Mouse (Mus musculus) heart, embryonic 13.5 days (tissue): Measurements from ENCODE around the gene Dennd4a. TPM values are rescaled to one million over a fixed set of nuclear protein-coding genes. Genes with fewer than 3 reads are reported as not detected.
"Not testable (repeated sequence)": the region's sequence is repeated elsewhere in the genome, so short reads cannot be mapped to it uniquely, and the experiment has no call there.

Experiments used
- ATAC-seq: fragments of 200-750 bp; cut with Nextera tagmentation; 2 replicates; pipeline ENCODE4 v1.8.0; 2017; ENCODE audit warnings: moderate TSS enrichment; ENCODE audit not compliant: insufficient number of reproducible peaks, low FRiP score, low TSS enrichment; ENCODE audit errors: extremely low read depth
- H3K27ac ChIP-seq: fragments of 300-500 bp; sonication (generic); replicated peaks from 2 replicates; pipeline ENCODE4 v1.5.1; 2015; ENCODE audit warnings: moderate library complexity, mild to moderate bottlenecking, inconsistent platforms
- H3K27me3 ChIP-seq: fragments of 300-500 bp; sonication (generic); replicated peaks from 2 replicates; pipeline ENCODE4 v1.6.1; 2015; ENCODE audit warnings: mild to moderate bottlenecking, inconsistent platforms
- H3K36me3 ChIP-seq: fragments of 300-500 bp; sonication (generic); 2 replicates; pipeline ENCODE4 v1.6.1; 2015; ENCODE audit warnings: mild to moderate bottlenecking, inconsistent platforms
- H3K4me1 ChIP-seq: fragments of 300-500 bp; sonication (generic); 2 replicates; pipeline ENCODE4 v1.6.1; 2015; ENCODE audit warnings: inconsistent platforms
- H3K4me2 ChIP-seq: fragments of 300-500 bp; sonication (generic); 2 replicates; pipeline ENCODE4 v1.6.1; 2015; ENCODE audit warnings: inconsistent platforms, mild to moderate bottlenecking, moderate library complexity
- H3K4me3 ChIP-seq: fragments of 300-500 bp; sonication (generic); 2 replicates; pipeline ENCODE4 v1.5.1; 2015; ENCODE audit warnings: moderate library complexity, mild to moderate bottlenecking, inconsistent platforms
- H3K9ac ChIP-seq: fragments of 300-500 bp; sonication (generic); 2 replicates; pipeline ENCODE4 v1.6.1; 2015; ENCODE audit warnings: inconsistent platforms, mild to moderate bottlenecking, moderate library complexity
- H3K9me3 ChIP-seq: fragments of 300-500 bp; sonication (generic); 2 replicates; pipeline ENCODE4 v1.6.1; 2016; ENCODE audit warnings: inconsistent platforms
- WGBS: fragments of 180-500 bp; shearing (Covaris S2); methylation state at CpG from one replicate; pipeline ENCODE4 v1.1.7; 2015; ENCODE audit warnings: mixed read lengths; 5-methylcytosine and 5-hydroxymethylcytosine counted together
- polyA plus RNA-seq: library from polyadenylated mRNA; unstranded; fragments of >200 nt; fragmentation: Nextera tagmentation; extraction: Ambion mirVana; gene quantifications from 2 replicates; pipeline ENCODE4 v1.2.1, GENCODE M21; 2015

Gene Dennd4a
- polyA plus RNA-seq, 1 experiment from 2014 or later: 4.8 TPM

GRCm38 (mm10) chr9:64819686-64820085, 8.5 kb downstream of the Dennd4a start:
- not testable (repeated sequence) for ATAC-seq, H3K4me2 ChIP-seq, H3K27me3 ChIP-seq, H3K4me3 ChIP-seq, H3K4me1 ChIP-seq, H3K9me3 ChIP-seq, H3K9ac ChIP-seq, H3K36me3 ChIP-seq, H3K27ac ChIP-seq
- 91% methylated on average over 4 of the region's 4 CpGs for WGBS

GRCm38 (mm10) chr9:64820086-64820795, 9.1 kb downstream of the Dennd4a start:
- Histone ChIP-seq H3K4me3 (no peak overlapping the region), H3K9me3 (no peaks in the 10 kb centered on the region), H3K4me2 (no peak overlapping the region), H3K36me3 (no peaks in the 10 kb centered on the region), H3K9ac (no peak overlapping the region), H3K27ac (no peak overlapping the region), H3K4me1 (no peaks in the 10 kb centered on the region), H3K27me3 (no peaks in the 10 kb centered on the region)
- WGBS: 68% methylated on average over 3 of the region's 3 CpGs
- ATAC-seq: no peak

- H3K36me3 ChIP-seq: no peaks in the 10 kb centered on the region
- no peak for ATAC-seq
- no peak overlapping the region for H3K27ac ChIP-seq
- no peaks in the 10 kb centered on the region for H3K4me1 ChIP-seq
- no peak overlapping the region for H3K4me2 ChIP-seq
- H3K9ac ChIP-seq: no peak overlapping the region
- H3K9me3 ChIP-seq: no peaks in the 10 kb centered on the region
- no peak overlapping the region for H3K4me3 ChIP-seq
- WGBS: 78% methylated on average over 7 of the region's 7 CpGs
- no peaks in the 10 kb centered on the region for H3K27me3 ChIP-seq
Observed at GRCm38 (mm10) chr9:64822235-64822634, 11.1 kb downstream of the Dennd4a start.

DNA sequence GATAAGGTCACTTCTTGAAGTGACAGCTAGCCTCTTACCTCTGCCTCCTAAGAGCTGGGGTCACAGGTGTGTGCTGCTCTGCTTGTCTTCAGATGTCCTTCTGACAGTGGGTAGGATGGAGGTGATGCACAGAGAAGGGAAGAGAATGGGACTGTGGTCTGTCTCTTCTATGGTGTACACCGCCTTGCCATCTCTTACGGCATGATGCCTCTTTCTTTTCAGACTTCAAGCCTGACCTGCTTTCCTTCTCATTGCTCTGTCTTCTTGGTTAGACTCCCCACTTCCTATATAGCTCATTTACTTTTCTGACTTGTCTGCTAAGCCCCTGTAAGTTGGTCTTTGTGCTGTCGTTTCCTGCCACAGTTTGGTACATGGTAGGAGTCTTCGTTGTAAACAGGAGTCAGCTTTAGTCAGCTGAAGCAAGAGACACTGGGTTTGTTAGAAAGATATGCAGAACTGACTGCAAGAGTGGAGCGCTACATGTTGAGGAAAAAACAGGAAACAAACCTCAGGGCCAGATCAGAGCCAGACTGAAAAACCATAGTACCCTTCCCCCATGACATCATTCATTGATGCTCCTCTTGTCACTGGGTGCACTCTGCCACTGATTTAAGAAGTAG, 13.4 kb downstream of the Dennd4a start:
- no peak overlapping the region for H3K4me3 ChIP-seq
- no peaks in the 10 kb centered on the region for H3K9me3 ChIP-seq
- 74% methylated on average over 5 of the region's 5 CpGs for WGBS
- H3K36me3 ChIP-seq: no peaks in the 10 kb centered on the region
- H3K27me3 ChIP-seq: no peaks in the 10 kb centered on the region
- no peak overlapping the region for H3K4me2 ChIP-seq
- no peak overlapping the region for H3K9ac ChIP-seq
- ATAC-seq: no peak
- H3K27ac ChIP-seq: no peak overlapping the region
- no peaks in the 10 kb centered on the region for H3K4me1 ChIP-seq

DNA sequence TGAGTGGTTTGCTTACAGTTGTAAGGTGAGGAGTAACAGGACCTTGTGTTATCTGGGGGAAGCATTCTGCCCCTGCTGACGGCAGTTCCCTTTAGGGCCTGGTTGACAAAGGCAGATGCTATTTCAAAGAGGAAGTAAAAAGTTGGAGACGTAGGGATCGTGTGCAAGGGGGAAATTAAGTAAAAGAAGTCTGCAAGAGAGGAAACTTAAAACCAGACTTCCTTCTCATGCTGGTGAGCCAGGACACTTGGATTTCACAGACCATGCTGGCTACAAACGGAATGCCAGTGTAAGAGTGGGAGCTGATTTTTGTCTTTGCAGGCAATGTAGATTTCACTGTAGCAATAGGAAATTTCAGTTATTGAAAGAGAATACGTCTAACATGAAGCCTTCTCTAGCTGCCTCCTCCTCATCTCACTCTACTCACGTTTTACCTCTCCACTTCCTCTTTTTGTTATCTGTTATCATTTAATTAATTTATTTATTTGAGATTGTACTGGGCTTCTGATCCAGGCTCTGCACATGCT, 19.0 kb downstream of the Dennd4a start:
- Histone ChIP-seq H3K4me1 (0 out of 2 replicates have a peak, but pooled peaks cover 8% of the 10 kb centered on the region), H3K9me3 (no peaks in the 10 kb centered on the region), H3K4me3 (no peak overlapping the region), H3K36me3 (no peaks in the 10 kb centered on the region), H3K4me2 (no peak overlapping the region), H3K9ac (no peak overlapping the region), H3K27me3 (no peaks in the 10 kb centered on the region), H3K27ac (no peak overlapping the region; the same call in 1 of the 2 replicates)
- ATAC-seq: no peak
- WGBS: 37% methylated on average over 6 of the region's 6 CpGs

DNA sequence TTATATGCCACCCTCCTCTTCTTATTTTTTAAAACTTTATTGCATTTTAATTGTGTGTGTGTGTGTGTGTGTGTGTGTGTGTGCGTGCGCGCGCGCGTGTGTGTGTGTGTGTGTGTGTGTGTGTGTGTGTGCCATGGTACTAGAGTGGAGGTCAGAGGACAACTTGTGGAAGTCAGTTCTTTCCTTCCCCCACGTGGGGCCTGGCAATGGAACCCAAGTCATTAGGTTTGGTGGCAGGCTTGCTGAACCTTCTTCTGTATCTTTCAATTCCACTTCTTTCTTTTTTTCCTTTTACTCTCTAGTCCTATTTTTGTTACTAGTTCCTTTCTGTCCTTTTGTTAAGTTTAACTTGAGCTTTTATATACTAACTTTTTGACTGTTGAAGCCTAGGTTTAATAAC, 19.5 kb downstream of the Dennd4a start:
- Histone ChIP-seq H3K9ac (no peak overlapping the region), H3K4me3 (no peak overlapping the region), H3K27me3 (no peaks in the 10 kb centered on the region), H3K4me2 (no peak overlapping the region), H3K9me3 (no peaks in the 10 kb centered on the region), H3K4me1 (0 out of 2 replicates have a peak, but pooled peaks cover 8% of the 10 kb centered on the region), H3K36me3 (peaks cover 2% of the 10 kb centered on the region; the same call in 1 of the 2 replicates), H3K27ac (no peak overlapping the region)
- 83% methylated on average over 7 of the region's 7 CpGs for WGBS
- ATAC-seq: no peak

DNA sequence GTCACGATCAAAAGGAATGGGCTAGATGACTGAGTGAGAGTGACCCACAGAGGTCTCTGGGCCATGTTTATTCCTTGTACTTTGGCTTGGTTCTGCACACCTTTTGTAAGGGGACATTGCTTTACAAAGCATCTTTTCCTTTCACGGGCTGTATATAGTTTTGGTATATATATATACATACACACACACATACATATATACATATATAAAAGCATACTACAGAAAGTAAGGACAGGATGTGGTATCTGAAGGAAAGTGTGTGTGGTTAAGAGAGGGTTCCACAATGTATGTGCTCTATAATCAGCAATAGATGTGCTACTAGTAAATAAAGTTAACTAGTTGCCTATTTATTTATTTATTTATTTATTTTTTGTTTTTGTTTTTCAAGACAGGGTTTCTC, 20.6 kb downstream of the Dennd4a start:
- no peak for ATAC-seq
- Histone ChIP-seq H3K27ac (no peak overlapping the region), H3K4me3 (no peak overlapping the region), H3K36me3 (peaks cover 8% of the 10 kb centered on the region), H3K27me3 (no peaks in the 10 kb centered on the region), H3K9ac (no peak overlapping the region), H3K4me1 (0 out of 2 replicates have a peak, but pooled peaks cover 8% of the 10 kb centered on the region), H3K4me2 (no peak overlapping the region), H3K9me3 (no peaks in the 10 kb centered on the region)
- 91% methylated on average over 2 of the region's 2 CpGs for WGBS

GRCm38 (mm10) chr9:64834418-64834817, 23.3 kb downstream of the Dennd4a start:
- Histone ChIP-seq H3K36me3 (peaks cover 11% of the 10 kb centered on the region), H3K4me1 (0 out of 2 replicates have a peak, but pooled peaks cover 8% of the 10 kb centered on the region), H3K9me3 (no peaks in the 10 kb centered on the region), H3K9ac (no peak overlapping the region), H3K27me3 (no peaks in the 10 kb centered on the region), H3K4me2 (no peak overlapping the region), H3K4me3 (no peak overlapping the region), H3K27ac (no peak overlapping the region)
- WGBS: 81% methylated on average over 3 of the region's 3 CpGs
- no peak for ATAC-seq

GRCm38 (mm10) chr9:64845355-64845754, 34.2 kb downstream of the Dennd4a start:
- Histone ChIP-seq H3K27me3 (no peaks in the 10 kb centered on the region), H3K4me1 (no peaks in the 10 kb centered on the region), H3K27ac (no peak overlapping the region), H3K4me2 (no peak overlapping the region), H3K4me3 (no peak overlapping the region), H3K9me3 (no peaks in the 10 kb centered on the region), H3K36me3 (peaks cover 24% of the 10 kb centered on the region), H3K9ac (no peak overlapping the region)
- 69% methylated on average over 4 of the region's 4 CpGs for WGBS
- ATAC-seq: no peak

DNA sequence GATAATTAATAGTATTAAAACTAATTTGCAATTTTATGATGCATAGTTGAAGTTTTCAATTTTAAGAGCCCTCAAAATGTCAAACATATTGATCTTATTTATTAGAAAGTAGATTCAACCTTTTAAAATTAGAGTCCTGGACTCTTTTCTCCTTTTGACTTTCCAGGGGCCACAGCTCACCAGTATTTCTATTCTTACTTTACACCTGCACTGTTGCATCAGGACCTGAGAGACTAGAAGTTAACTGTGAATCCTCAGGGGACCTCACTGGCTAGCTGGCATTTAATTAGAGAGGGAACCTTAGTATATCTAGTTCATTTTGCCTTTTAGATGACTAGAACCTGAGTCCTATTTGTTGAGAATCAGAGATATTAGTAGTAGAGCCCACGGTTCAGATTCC, 38.4 kb downstream of the Dennd4a start:
- H3K9me3 ChIP-seq: no peaks in the 10 kb centered on the region
- no peak overlapping the region for H3K4me2 ChIP-seq
- peaks cover 9% of the 10 kb centered on the region for H3K36me3 ChIP-seq
- WGBS: 79% methylated on average over 1 of the region's 1 CpGs
- H3K9ac ChIP-seq: no peak overlapping the region
- ATAC-seq: no peak
- H3K27me3 ChIP-seq: no peaks in the 10 kb centered on the region
- H3K4me1 ChIP-seq: peaks cover 7% of the 10 kb centered on the region
- H3K27ac ChIP-seq: no peak overlapping the region
- H3K4me3 ChIP-seq: no peak overlapping the region

GRCm38 (mm10) chr9:64860083-64860482, 48.9 kb downstream of the Dennd4a start:
- H3K27me3 ChIP-seq: no peaks in the 10 kb centered on the region
- H3K9ac ChIP-seq: no peak overlapping the region
- 0 out of 2 replicates have a peak, but pooled peaks cover 6% of the 10 kb centered on the region for H3K4me1 ChIP-seq
- H3K4me3 ChIP-seq: no peak overlapping the region
- no peak overlapping the region for H3K4me2 ChIP-seq
- ATAC-seq: no peak
- no peak overlapping the region for H3K27ac ChIP-seq
- no peaks in the 10 kb centered on the region for H3K9me3 ChIP-seq
- peaks cover 13% of the 10 kb centered on the region for H3K36me3 ChIP-seq
